Mouse (Mus musculus) embryonic facial prominence, embryonic 12.5 days (tissue): ENCODE data around the gene Rxfp2. TPM values are rescaled to one million over a fixed set of nuclear protein-coding genes. Genes with fewer than 3 reads are reported as not detected.

Experiments used
- ATAC-seq: fragments of 200-750 bp; cut with Nextera tagmentation; 2 replicates; pipeline ENCODE4 v1.8.0; 2017; ENCODE audit not compliant: insufficient number of reproducible peaks, insufficient read depth, low FRiP score, low TSS enrichment
- H3K27ac ChIP-seq: fragments of 300-500 bp; sonication (generic); 2 replicates; pipeline ENCODE4 v1.5.1; 2016; ENCODE audit warnings: mild to moderate bottlenecking
- H3K27me3 ChIP-seq: fragments of 300-500 bp; sonication (generic); 2 replicates; pipeline ENCODE4 v1.6.1; 2016; ENCODE audit warnings: mild to moderate bottlenecking, moderate library complexity
- H3K36me3 ChIP-seq: fragments of 300-500 bp; sonication (generic); 2 replicates; pipeline ENCODE4 v1.6.1; 2016; ENCODE audit warnings: mild to moderate bottlenecking
- H3K4me1 ChIP-seq: fragments of 300-500 bp; sonication (generic); 2 replicates; pipeline ENCODE4 v1.6.1; 2016
- H3K4me2 ChIP-seq: fragments of 300-500 bp; sonication (generic); replicated peaks from 2 replicates; pipeline ENCODE4 v1.6.1; 2016; ENCODE audit warnings: mild to moderate bottlenecking, moderate library complexity
- H3K4me3 ChIP-seq: fragments of 300-500 bp; sonication (generic); 2 replicates; pipeline ENCODE4 v1.5.1; 2016; ENCODE audit warnings: mild to moderate bottlenecking
- H3K9ac ChIP-seq: fragments of 300-500 bp; sonication (generic); 2 replicates; pipeline ENCODE4 v1.6.1; 2016; ENCODE audit warnings: mild to moderate bottlenecking, moderate library complexity
- H3K9me3 ChIP-seq: fragments of 300-500 bp; sonication (generic); 2 replicates; pipeline ENCODE4 v1.6.1; 2016; ENCODE audit warnings: mild to moderate bottlenecking, moderate library complexity
- WGBS: fragments of 180-500 bp; shearing (Covaris S2); methylation state at CpG from one replicate; pipeline ENCODE4 v1.1.7; 2016; 5-methylcytosine and 5-hydroxymethylcytosine counted together
- polyA plus RNA-seq: library from polyadenylated mRNA; unstranded; fragments of >200 nt; fragmentation: Nextera tagmentation; extraction: Ambion mirVana; gene quantifications from 2 replicates; pipeline ENCODE4 v1.2.1, GENCODE M21; 2016

The Rxfp2 gene
- polyA plus RNA-seq, 1 experiment from 2014 or later, result 0.41 TPM

- Histone ChIP-seq H3K9me3 (no peaks in the 10 kb centered on the region), H3K36me3 (no peaks in the 10 kb centered on the region), H3K27me3 (no peaks in the 10 kb centered on the region), H3K27ac (no peak overlapping the region), H3K4me1 (peaks cover 4% of the 10 kb centered on the region; the same call in 1 of the 2 replicates), H3K4me3 (no peak overlapping the region), H3K4me2 (no peak overlapping the region), H3K9ac (no peak overlapping the region)
- ATAC-seq, result no peak
- 77% methylated on average over 4 of the region's 4 CpGs for WGBS
These were observed 3.3 kb downstream of the Rxfp2 start for GRCm38 (mm10) chr5:150021805-150022204.

GRCm38 (mm10) chr5:150022556-150022955 is 4.1 kb downstream of the Rxfp2 start:
- no peak overlapping the region for H3K9ac ChIP-seq
- WGBS, result 91% methylated on average over 18 of the region's 18 CpGs
- H3K4me2 ChIP-seq, result no peak overlapping the region
- H3K4me1 ChIP-seq, result 0 out of 2 replicates have a peak, but pooled peaks cover 4% of the 10 kb centered on the region
- H3K4me3 ChIP-seq, result no peak overlapping the region
- H3K9me3 ChIP-seq, result no peaks in the 10 kb centered on the region
- H3K36me3 ChIP-seq, result no peaks in the 10 kb centered on the region
- H3K27me3 ChIP-seq, result no peaks in the 10 kb centered on the region
- H3K27ac ChIP-seq, result no peak overlapping the region
- no peak for ATAC-seq

GRCm38 (mm10) chr5:150023476-150023875 is 5.0 kb downstream of the Rxfp2 start:
- Histone ChIP-seq H3K27ac (no peak overlapping the region), H3K9ac (no peak overlapping the region), H3K9me3 (no peaks in the 10 kb centered on the region), H3K4me3 (no peak overlapping the region), H3K27me3 (no peaks in the 10 kb centered on the region), H3K4me1 (0 out of 2 replicates have a peak, but pooled peaks cover 4% of the 10 kb centered on the region), H3K4me2 (no peak overlapping the region), H3K36me3 (no peaks in the 10 kb centered on the region)
- 93% methylated on average over 6 of the region's 6 CpGs for WGBS
- no peak for ATAC-seq

- WGBS, result 80% methylated on average over 2 of the region's 2 CpGs
- Histone ChIP-seq H3K4me2 (no peak overlapping the region), H3K27ac (no peak overlapping the region), H3K4me3 (no peak overlapping the region), H3K27me3 (no peaks in the 10 kb centered on the region), H3K9me3 (no peaks in the 10 kb centered on the region), H3K9ac (no peak overlapping the region), H3K4me1 (no peaks in the 10 kb centered on the region), H3K36me3 (no peaks in the 10 kb centered on the region)
- ATAC-seq, result no peak
These were observed 5.7 kb downstream of the Rxfp2 start for GRCm38 (mm10) chr5:150024188-150024587.

GRCm38 (mm10) chr5:150024901-150025300 is 6.4 kb downstream of the Rxfp2 start:
- H3K27ac ChIP-seq, result no peak overlapping the region
- no peaks in the 10 kb centered on the region for H3K27me3 ChIP-seq
- no peak overlapping the region for H3K4me2 ChIP-seq
- H3K36me3 ChIP-seq, result no peaks in the 10 kb centered on the region
- ATAC-seq, result no peak
- no peak overlapping the region for H3K4me3 ChIP-seq
- no peaks in the 10 kb centered on the region for H3K4me1 ChIP-seq
- WGBS, result 93% methylated on average over 14 of the region's 14 CpGs
- no peak overlapping the region for H3K9ac ChIP-seq
- no peaks in the 10 kb centered on the region for H3K9me3 ChIP-seq

GRCm38 (mm10) chr5:150025326-150025725 is 6.9 kb downstream of the Rxfp2 start:
- no peak overlapping the region for H3K27ac ChIP-seq
- no peak for ATAC-seq
- WGBS, result 89% methylated on average over 15 of the region's 15 CpGs

DNA sequence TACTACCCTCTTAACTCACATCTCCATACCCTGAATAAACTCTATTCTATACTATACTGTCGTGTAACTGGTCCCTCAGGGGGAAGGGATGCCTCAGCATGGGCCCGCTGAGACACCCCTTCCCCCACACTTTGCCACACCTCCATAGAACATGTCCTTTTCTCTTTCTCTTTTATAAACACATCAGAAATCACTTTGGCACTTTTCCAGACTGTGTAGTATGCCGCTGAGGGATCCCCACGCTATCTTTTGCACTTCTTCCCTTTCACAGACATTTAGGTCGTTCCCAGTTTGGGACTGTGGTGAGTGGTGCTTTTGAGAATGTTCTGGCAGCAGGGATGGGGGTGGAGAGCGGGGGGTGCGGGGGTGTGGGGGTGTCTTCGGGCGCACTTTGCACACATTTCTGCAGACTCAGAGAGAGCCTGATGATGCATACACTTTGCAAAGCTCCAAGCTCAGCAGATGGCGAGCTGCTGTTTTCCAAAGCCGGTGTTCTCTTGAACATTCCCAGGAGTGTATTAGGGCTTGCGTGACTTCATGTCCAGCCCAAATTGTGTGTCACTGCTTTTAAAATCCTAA is 8.1 kb downstream of the Rxfp2 start:
- Histone ChIP-seq H3K4me3 (no peak overlapping the region), H3K27ac (no peak overlapping the region), H3K4me1 (0 out of 2 replicates have a peak, but pooled peaks cover 1% of the 10 kb centered on the region), H3K4me2 (no peak overlapping the region), H3K27me3 (no peaks in the 10 kb centered on the region), H3K9me3 (no peaks in the 10 kb centered on the region), H3K9ac (no peak overlapping the region), H3K36me3 (no peaks in the 10 kb centered on the region)
- ATAC-seq, result no peak
- WGBS, result 89% methylated on average over 12 of the region's 12 CpGs

More at GRCm38 (mm10) chr5:150025326-150025725, 6.9 kb downstream of the Rxfp2 start:
- no peaks in the 10 kb centered on the region for H3K36me3 ChIP-seq
- no peaks in the 10 kb centered on the region for H3K9me3 ChIP-seq
- H3K27me3 ChIP-seq, result no peaks in the 10 kb centered on the region
- no peak overlapping the region for H3K4me2 ChIP-seq
- H3K4me3 ChIP-seq, result no peak overlapping the region
- H3K4me1 ChIP-seq, result no peaks in the 10 kb centered on the region
- H3K9ac ChIP-seq, result no peak overlapping the region

DNA sequence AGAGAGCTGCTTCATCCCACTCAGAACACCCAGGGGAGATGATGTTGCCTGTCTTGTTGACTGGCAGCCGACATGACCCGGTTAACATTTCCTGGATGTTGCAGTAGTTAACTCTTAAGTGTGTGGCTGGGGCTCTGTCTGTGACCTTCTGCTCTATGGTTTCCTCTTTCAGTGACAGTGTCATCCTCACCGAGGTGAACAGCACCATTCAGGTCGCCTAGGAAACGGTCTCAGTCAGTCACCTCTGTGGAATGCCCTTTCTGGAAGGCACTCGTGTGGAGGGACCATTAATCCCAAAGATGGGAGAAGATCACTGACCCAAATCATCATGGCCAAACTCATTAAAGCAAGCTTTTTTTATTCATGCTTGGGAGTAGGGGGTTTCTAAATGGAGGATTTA is 12.7 kb downstream of the Rxfp2 start:
- Histone ChIP-seq H3K4me1 (0 out of 2 replicates have a peak, but pooled peaks cover 5% of the 10 kb centered on the region), H3K27ac (no peak overlapping the region), H3K9me3 (no peaks in the 10 kb centered on the region), H3K27me3 (no peaks in the 10 kb centered on the region), H3K4me2 (no peak overlapping the region), H3K9ac (no peak overlapping the region), H3K4me3 (no peak overlapping the region), H3K36me3 (no peaks in the 10 kb centered on the region)
- WGBS, result 26% methylated on average over 6 of the region's 6 CpGs
- ATAC-seq, result no peak

DNA sequence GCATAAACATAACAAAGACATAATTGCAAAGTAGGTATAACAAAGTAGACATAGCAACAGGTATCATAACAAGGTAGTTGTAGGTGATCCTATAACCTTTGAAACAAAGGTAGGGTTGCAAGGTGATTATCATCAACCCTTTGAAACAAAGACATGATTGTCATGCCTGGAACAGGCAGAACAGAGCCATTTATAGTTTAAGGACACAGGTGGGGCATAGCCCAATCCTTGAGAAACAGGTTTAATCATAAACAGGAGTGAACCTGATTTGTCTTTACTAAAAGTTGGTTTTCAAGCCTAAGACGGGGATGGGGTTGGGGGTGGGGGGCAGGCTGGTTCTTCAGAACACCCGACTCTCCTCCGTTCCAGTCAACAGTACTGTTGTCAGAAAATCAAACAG is 13.2 kb downstream of the Rxfp2 start:
- no peak for ATAC-seq
- no peaks in the 10 kb centered on the region for H3K36me3 ChIP-seq
- 68% methylated on average over 3 of the region's 3 CpGs for WGBS
- no peak overlapping the region for H3K4me2 ChIP-seq
- no peaks in the 10 kb centered on the region for H3K9me3 ChIP-seq
- H3K27ac ChIP-seq, result no peak overlapping the region
- H3K4me3 ChIP-seq, result no peak overlapping the region
- 0 out of 2 replicates have a peak, but pooled peaks cover 5% of the 10 kb centered on the region for H3K4me1 ChIP-seq
- no peaks in the 10 kb centered on the region for H3K27me3 ChIP-seq
- H3K9ac ChIP-seq, result no peak overlapping the region

GRCm38 (mm10) chr5:150032075-150032492 is 13.6 kb downstream of the Rxfp2 start:
- no peaks in the 10 kb centered on the region for H3K36me3 ChIP-seq
- no peak overlapping the region for H3K27ac ChIP-seq
- H3K4me1 ChIP-seq, result 0 out of 2 replicates have a peak, but pooled peaks cover 5% of the 10 kb centered on the region
- no peaks in the 10 kb centered on the region for H3K9me3 ChIP-seq
- 50% methylated on average over 3 of the region's 3 CpGs for whole genome bisulfite sequencing
- no peak overlapping the region for H3K4me3 ChIP-seq
- no peak overlapping the region for H3K4me2 ChIP-seq
- H3K9ac ChIP-seq, result no peak overlapping the region
- no peaks in the 10 kb centered on the region for H3K27me3 ChIP-seq
- 0 out of 2 replicates have a peak, but pooled peaks have one; percentile 57 for ATAC-seq

DNA sequence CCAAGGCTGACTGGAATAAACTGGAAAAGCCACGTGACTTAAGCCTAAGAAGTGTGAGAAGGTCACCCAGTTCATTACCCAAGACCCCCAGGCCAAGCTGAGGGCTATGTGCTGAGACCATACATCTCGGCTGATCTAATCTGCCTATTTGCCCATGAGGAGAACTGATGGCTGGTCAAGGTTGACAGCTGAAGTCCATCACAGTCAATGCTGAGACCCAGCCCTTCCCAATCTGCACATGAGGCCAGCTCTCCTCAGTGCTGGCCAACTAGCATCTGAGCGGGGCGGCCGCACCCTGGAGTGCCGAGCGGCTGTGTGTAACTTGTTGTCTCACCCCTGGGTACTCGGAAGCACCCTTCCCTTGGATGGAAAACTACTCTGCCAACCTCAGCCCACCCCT is 17.8 kb downstream of the Rxfp2 start:
- Histone ChIP-seq H3K27me3 (no peaks in the 10 kb centered on the region), H3K36me3 (no peaks in the 10 kb centered on the region), H3K9ac (no peak overlapping the region), H3K9me3 (no peaks in the 10 kb centered on the region), H3K4me3 (no peak overlapping the region), H3K4me1 (0 out of 2 replicates have a peak, but pooled peaks cover 5% of the 10 kb centered on the region), H3K4me2 (no peak overlapping the region), H3K27ac (no peak overlapping the region)
- WGBS, result 83% methylated on average over 8 of the region's 8 CpGs
- no peak for ATAC-seq

GRCm38 (mm10) chr5:150036918-150037317 is 18.4 kb downstream of the Rxfp2 start:
- Histone ChIP-seq H3K4me2 (no peak overlapping the region), H3K4me3 (no peak overlapping the region), H3K27me3 (no peaks in the 10 kb centered on the region), H3K9me3 (no peaks in the 10 kb centered on the region), H3K36me3 (no peaks in the 10 kb centered on the region), H3K4me1 (0 out of 2 replicates have a peak, but pooled peaks cover 1% of the 10 kb centered on the region), H3K27ac (no peak overlapping the region), H3K9ac (no peak overlapping the region)
- ATAC-seq, result no peak
- WGBS, result 66% methylated on average over 4 of the region's 4 CpGs
